Mouse (Mus musculus) kidney, postnatal 4 days (tissue): Measurements from ENCODE around the gene Zfp286.

Source experiments
- DNase-seq, 2 experiments: peaks; one replicate each; pipeline ENCODE4 v3.0.0; 2021; ENCODE audit warnings: mixed read lengths in 2 of 2

Gene Zfp286

DNA sequence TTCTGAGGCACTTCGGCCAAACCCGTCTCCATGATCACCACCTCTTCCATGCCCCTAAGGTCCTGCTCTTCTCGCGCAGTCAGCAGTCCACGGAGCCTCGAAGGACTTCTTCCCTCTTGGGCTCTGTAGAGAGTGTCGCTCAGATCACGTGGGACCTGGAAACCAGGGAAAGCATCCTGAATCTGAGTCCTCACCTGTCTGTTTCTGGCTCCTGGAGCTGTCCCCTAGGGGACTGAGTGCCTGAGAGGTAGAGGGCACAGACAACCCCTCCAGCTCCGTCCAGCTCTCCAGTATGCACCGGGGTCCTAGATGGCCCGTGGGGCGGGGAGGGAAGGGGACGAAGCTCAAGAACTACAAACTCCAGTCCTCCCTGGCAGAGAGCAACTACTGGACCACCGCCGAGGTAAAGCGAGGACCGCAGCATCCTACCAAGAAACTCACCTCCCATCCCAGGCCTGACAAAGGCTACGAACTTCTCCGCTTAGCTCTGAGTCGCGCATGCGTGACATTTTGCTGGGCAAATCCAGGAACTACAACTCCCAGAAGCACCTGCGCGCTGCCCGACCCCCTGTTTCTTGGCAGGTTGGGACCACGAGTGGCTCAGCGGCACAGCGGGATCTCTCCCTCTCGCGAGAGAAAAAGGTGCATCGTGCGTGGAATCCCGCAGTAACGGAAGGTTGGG lies at the start of gene Zfp286:
TSS of gene Zfp286 (minus strand) at position 528 of the 682 bp plus-strand sequence.
- peak; percentile 90 to 94 for DNase-seq

DNA sequence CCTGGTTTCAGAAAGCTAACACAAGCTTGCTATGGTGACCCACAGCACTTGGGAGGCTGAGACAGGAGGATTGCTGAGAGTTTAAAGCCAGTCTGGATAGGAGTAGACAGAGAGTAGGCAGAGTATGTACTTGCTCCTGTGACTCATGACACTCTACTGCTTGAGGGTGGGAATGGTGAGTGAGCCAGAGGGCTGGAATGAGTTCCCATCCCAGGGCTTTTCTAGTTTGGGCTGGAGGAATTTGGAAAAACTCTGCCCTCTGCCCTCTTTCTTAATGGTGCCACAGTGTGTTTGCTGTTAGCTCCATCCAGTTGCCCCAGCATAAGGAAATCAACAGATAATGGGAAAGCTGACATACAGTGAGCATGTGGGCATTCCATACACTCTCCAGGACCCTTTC lies 42.6 kb upstream of the Zfp286 start:
- no peak for DNase-seq

DNA sequence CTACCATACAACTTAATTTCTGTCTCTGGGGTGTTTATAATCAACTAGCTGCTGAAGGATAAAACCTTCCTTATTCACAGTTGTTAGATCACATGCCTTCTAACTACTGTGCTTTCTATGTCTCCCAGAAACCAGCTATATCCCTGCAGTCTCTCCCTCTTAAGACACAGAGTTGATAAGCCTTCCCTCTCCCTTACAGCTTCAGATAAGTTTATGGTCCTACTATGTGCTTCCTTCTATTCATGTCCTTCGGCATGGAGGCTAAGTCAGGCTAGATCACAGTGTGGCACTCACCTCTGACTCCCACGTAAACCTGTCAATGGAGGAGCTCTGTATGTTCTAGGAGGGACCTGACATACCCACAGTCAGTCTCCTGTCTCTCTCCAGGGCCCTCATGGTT lies 41.1 kb upstream of the Zfp286 start:
- no peak for DNase-seq

DNA sequence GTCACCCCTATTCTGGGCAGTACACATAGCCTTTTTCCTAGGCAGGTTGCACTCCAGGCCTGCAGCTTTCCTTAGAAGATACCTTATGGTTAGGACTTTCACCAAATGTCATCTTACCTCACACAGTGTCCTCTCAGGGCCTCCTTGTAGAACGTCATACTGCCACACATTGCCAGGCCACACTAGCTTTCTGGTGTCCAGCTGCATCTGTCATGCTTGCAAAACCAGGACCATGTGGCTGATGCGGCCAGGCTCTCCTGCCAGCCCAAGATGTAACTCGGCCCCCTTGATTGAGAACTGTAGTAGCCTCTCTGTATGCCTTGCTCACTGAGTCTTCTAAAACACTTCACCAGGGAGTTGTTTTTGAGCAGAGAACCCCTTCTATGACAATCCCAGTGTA lies 38.6 kb upstream of the Zfp286 start:
- no peak for DNase-seq

DNA sequence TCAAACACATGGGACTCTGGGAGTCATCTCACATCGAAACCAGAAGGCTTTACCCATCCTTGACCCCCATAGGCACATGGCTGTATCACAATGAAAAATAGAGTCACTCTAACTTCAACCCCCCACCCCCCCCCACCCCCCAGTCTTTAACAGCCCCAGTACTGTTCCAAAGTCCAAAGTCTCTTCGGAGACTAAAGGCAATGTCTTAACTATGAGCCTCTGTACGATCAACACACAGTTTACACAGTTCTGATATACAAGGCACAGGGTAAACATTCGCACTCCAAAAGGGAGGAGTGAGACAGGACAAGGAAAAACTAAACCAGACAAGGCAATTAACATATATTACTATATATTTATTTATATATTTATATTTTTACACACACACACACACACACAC lies 37.9 kb upstream of the Zfp286 start:
- DNase-seq: no peak

DNA sequence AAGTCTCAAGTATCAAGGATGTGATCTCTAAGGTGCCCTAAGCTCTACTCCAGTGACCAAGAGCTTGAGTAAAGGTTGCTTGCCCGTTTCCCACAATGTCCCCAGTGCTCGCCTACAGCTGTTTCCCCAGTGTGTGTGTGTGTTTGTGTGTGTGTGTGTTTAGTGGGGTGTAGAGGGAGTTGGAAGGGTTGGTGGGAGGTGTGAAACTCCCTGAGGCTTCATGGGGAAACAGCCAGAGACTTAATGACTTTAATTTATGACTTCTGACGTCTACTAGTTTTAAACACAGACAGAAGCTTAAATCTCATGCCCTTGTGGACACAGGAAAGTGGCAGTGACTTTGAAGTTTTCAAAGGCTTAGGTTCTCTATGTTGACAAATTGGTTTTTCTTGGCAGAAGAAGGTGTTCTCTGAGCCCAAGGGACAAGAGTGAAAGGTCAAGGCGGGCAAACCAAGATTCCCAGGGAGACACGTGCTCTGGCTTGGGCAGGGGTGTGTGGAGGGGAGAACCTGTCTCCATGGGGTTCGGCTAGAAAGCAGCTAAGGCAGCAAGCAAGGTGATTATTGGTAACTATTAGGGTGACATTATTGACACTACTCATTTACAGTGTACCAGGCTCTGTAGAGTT lies 37.0 kb upstream of the Zfp286 start:
- DNase-seq: peak; percentile 34 to 60

DNA sequence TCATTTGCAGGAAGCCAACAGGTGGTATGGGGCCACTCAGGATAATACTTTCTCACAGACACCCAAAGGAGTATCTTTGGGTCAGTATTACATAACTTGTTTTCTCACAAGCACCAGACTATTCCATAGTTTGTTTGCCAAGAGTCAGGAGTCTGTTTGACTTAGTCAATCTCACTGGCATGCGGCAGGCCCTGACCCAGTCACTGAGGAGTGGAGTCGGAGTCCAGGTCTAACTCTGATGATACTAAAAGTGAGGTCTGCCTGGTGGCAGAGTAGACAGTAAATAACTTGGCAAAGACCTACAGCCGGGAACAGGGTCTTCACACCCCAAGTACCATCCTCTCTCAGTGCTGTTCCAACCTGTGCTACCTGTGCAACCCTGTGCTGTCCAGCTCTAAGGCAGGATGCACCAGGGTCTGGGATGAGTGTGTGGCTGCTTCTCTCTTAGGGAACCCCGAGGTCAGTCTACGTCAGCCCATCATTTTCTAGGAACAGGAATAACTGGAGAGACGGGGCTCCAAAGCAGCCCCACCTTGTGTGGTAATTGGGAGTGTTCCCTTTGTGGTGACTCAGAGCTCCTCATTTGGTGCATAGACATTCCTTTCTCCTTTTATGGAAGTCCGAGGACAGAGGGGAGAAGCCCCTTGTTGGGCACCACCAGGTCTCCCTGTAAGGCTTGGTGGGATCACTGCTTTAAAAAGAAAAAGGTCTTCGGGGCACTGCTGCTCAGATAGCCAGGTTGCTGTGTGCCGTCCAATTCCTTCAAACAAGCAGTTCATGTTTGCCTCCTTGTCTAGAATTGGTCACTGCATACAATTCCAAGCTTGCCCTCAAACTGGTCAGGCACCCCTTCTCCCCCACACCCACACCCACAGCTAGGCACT lies 36.2 kb upstream of the Zfp286 start:
- DNase-seq: no peak

DNA sequence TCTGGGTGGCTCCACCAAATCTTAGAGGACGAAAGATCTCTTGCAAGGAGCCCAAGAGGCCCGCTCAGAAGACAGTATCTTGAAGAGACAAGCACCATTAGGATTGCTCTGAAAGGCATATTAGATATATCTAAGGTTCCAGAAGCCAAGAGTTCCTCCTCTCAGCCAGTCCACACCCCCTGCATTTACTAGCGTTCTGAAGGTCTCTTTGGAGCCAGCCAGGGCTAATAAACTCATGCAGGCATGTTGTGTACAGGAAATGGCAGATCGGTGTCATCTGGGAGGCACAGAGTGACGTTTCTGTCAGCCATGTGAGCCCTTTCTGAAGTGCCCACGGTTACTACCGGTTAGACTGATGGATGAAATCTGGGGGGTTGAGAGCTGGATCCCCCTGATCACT lies 34.9 kb upstream of the Zfp286 start:
- DNase-seq: peak in 1 of 2 experiments; percentile 9

DNA sequence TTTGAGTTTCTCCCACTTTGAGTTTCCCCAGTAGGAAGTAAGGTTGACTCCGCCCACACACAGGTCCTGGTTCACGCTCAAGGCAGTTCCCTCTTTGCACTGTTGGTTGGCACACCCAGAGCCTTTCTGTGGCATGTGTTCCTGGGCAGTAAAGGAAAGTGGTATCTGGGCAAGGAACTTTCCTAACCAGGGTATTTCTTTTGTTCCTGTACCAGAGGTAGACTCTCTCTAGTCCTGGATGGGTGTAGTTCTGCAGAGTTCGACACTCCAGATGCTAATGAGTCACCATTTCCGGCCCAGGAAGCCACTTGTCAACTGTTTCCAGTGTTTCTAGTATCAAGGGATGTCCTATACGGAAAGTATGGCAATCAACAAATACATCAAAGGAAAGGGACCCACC lies 32.6 kb upstream of the Zfp286 start:
- DNase-seq: peak; percentile 42 to 58

DNA sequence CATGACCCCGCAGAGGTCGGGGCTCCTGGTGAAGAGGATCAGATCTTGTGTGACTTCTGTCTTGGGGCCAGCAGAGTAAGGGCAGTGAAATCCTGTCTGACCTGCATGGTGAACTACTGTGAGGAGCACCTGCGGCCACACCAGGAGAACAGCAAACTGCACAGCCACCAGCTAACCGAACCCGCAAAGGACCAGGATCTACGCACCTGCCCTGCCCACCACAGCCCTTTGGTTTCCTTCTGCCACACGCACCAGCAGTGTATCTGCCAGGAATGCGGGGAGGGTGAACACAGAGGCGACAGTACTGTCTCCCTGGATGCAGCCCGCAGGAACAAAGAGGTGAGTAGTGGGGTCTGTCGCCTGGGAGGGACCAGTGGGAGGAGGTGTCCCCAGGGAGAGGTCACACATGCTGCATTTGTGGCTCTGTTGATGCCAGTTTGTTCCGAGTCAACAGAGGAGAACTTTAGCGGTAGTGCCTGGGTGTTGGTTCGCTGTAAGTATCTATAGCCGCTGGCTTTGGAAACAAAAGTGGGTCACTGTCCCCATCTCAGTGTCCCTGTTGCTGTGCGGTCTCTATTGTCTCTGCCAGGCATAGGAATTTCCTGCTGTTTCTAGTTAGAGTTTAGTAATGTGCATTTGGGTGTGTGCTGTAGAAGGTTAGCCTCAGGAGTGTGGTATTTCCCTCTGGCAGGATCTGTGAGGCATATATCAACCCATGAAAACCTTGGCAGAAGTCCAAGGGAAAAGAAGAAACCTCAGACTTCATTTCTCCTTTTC lies 31.6 kb upstream of the Zfp286 start:
- peak; percentile 36 to 58 for DNase-seq

DNA sequence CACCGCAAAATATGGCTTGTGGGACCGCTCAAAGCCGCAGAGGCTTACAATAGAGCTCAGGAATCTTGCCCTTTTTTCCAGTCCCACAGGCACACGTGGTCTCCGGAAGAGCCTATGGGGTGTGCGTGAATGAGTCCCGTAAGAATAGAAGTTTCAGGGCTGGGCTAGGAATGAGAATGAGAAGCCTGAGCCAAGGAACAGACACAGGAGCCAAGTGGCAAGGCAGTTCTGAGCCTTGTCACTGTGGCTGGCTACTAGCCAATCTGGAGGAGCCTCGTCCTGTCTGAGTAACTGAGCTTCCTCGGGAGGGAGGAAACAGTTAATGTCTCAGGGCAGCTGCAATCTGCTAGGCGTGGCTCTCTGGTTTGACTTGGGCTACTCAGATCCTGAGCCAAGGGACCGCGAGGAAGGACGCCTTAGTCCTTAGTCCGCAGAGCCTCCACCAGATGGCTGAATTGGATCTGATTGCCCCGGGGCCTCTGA lies 30.8 kb upstream of the Zfp286 start, which contains the start of gene Trim16:
TSS of gene Trim16 (plus strand) at position 173 of the 483 bp plus-strand sequence.
- peak; percentile 76 to 85 for DNase-seq

DNA sequence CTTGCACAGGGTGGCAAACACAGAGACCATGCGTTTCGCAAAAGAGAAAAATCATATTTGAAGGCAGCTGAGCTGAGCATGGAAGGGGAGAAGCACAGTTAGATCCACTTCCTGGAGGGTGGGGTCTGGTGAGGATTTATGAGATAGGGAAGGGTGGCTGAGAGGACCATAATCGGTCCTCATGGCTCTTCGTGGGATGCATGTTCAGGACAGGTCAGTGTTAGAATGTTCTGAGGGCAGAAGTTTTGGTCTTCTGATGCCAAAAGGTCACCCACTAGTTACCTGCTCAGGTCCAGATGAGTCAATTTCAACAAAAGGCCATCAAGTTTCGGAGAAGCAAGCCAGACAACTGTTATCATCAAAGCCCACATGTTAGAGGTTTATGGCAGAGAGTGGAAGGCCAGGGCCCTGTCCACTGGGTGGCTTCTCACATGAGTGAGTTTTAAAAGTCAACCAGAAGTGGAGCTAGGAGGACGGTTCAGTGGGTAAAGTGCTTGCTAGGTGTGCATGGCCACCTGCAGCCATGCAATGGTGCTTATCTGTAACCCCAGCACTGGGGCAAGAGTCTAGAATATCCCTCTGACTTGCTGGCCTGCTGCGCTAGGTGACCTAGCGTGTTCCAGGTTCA lies 29.9 kb upstream of the Zfp286 start:
- peak in 1 of 2 experiments; percentile 9 for DNase-seq

DNA sequence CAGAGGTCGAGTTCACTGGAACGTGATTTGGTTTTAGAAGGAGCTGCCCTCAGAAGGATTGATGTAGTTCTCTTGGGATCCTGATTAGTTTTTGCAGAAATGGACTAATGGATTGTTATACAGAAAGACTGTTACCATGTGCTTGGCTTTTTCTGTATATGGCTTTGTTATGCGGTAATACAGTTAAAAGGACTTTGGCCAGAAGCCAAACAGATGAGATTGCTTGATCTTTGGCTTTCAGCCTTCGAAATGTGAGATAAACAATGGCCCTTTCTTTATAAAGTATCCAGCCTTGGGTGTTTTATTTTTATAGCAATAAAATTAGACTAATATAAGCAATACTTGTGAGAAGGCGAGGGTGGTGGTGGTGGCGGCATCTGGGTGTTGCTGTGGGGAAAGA lies 27.3 kb upstream of the Zfp286 start:
- DNase-seq: no peak

DNA sequence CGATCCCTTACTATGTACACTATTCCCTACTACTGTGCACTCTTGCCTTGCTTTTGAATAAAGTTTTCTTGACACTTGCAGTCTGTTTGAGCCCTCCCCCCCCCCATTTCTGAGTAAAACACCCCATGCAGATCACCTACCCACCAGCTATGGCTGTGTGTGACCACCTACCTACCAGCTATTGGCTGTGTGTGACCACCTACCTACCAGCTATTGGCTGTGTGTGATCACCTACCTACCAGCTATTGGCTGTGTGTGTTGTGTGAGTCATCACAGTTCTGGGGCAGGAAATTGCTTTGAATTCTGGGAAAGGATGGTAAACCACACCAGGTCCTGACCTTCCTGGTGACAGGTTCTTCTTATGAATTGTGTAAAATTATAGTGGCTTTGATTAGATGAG lies 26.2 kb upstream of the Zfp286 start:
- no peak for DNase-seq

DNA sequence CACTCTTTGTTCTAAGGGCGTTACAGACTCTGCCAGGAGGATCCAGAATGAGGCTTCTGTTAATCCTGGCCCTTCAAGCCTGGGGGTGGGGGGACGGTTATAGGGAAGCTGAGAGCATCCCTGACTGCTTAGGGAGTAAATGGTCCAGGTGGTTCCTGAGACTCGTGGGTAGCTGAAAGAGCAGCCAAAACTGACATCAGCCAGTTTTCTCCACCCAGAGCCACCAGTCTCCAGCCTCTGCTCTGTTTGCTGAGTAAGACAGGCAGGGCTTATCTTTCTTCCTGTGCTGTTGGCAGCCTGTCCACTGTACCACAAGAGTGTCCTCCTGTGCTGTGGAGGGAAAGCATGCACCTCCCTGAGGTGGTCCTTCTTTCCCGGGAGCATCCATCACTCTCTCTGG lies 25.4 kb upstream of the Zfp286 start:
- no peak for DNase-seq

DNA sequence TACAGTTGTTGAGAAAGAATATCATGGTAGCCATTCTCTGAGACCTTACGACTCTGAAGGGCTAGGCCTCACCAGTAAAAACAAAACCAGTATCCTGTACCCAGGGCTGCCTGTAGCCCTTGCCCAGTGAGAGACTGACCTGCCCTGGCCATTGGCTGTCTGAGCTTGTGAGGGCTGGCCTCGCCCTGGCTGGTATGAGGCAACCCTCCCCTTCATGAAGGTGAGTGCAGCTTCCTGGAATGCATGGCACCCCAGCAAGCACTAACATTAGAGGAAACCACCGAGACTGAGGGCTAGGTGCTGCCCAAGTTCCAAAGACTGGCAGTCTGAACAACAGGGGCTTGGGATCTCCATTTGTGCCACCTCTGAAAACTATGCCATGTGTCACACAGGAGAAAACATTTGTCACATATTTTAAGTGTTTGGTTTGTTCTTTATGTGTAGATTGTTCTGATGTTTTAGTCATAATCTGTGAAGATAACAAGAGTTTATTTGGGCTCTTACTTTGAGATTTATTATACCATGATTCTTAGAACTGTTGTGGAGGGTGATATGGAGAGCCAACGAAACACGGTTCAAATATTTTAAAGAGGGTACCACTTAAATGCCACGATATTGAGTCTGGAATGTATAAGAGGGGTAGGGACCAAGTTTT lies 24.8 kb upstream of the Zfp286 start:
- peak; percentile 11 to 21 for DNase-seq

DNA sequence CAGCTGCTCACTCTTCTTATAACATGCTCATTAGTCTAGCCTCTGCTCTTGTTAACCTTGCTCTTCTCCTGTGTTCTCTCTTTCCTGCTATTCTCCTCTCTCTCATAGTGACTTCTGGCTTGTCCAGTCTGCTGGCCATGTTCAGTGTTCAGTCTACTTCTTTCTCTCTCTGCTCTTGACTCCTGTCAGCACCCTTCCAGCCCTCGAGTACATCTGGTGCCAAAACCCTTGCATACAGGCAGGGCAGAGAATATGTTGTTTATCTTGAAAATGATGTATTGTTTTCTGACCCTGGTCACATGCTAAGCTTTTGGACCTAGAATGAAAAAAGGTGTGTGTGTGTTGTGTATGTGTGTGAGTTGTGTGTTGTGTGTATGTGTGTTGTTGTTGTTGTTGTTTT lies 24.2 kb upstream of the Zfp286 start:
- no peak for DNase-seq

DNA sequence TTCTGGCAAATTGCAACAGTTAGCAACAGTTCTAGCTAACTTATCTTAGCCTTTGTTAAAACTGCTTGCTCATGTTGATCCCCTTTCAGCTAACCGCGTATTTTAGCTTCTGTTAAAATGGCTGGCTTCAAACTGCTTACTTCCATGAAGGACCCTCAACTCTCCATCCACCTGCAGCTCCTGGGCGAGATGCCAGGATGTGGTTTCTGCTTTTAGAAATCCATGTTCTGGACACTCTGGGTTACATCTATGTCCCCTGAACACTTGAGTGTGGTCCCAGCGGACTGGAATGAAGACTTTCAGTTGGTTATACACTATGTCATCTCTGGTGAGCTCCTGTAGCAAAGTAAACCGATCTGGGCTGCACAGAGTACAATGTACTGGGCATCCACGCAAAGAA lies 23.0 kb upstream of the Zfp286 start:
- no peak for DNase-seq

DNA sequence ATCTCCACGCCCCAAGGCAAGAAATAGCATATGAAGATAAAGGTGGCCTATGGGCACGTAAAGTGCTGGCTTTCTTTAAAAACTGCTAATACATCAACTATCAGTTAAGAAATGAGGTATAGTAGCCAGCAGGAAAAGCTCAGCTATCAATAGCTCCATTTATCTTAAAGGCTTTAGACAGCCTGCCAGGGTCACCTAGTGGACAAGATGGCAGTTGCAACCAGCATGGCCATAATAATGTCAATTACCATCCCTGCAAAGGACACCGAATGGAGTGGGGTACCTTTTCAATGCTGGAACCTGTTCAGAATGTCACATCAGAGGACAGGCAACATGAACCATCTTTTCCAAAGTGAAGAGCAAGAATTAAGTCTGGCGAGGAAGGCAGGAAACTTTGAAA lies 19.9 kb upstream of the Zfp286 start:
- peak; percentile 56 to 60 for DNase-seq

DNA sequence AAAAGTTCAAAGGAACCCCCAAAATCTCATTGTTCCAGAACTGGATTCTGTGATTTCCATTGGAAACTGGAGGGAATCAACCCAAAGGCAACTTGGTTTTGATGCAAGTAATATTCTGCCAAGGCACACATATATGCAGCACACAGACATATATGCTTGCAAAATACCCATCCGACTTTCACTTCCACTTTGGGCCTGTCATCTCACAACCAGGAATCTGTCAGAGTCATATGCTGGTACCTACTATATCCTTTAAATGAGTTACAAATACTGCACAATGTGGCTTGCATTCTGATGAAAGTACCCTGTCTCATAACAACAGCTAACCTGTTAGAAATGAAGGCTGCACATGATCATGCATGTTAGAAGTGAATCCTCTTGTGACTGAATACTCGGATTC lies 18.7 kb upstream of the Zfp286 start:
- no peak for DNase-seq

DNA sequence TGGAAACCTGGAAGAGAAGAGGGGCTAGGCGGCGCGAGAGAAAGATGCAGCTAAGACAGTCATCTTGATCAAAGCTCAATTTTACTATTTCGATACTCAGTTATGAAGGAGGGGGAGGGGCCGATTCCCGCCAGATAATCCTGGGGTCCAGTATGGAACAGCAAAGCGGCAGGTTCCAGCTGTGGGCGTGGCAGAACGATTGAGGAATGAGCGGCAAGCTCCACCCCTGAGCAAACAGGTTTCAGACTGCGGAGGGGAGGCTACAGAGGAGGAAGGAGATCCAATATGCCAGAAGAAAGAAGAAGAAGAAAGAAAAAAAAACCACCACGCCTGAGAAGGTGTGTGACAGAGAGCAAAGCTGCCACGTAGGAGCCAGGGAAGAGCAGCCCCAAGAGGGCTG lies 14.9 kb upstream of the Zfp286 start:
- DNase-seq: no peak

DNA sequence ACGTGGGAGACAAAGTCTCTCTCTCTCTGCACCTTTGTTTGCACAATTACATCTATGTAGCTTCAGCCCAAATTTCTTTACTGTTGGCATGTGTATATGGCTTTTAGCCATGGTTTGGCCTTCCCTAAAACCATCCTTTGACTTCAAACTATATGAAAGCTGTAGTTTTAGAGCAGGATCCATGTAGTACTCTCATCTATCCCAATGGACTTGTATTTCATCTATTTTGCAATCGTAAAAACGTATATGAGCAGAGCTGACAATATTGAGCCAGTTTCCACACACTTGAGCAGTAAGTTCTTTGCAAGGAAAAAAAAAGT lies 315 bp upstream of the Zfp286 start:
- no peak for DNase-seq
